Mouse (Mus musculus) neutrophil, adult 83 days (primary cell): Measurements from ENCODE around the gene Gm21693. TPM values are rescaled to one million over a fixed set of nuclear protein-coding genes. Genes with fewer than 3 reads are reported as not detected.

Experiments used
- total RNA-seq, 2 experiments: library from RNA; stranded (reverse); gene quantifications; one replicate each; pipeline ENCODE4 v1.2.4; 2023

Gm21693 gene
- total RNA-seq, result not detected

GRCm38 (mm10) chrY:3345229-3345628, at the start of gene Gm21693:
TSS of gene Gm21693 (minus strand) at chrY:3345329.

GRCm38 (mm10) chrY:3306349-3306748, 38.8 kb downstream of the Gm21693 start, which contains the start of gene Gm21677:
TSS of gene Gm21677 (minus strand) at chrY:3306449.

Other genes starting within 250 kb of the Gm21693 start
- not detected for gene Gm21677, start 38.9 kb downstream of the Gm21693 start, total RNA-seq
- gene Gm21704, start 64.8 kb upstream of the Gm21693 start, total RNA-seq, result not detected
- gene Gm21708, start 64.8 kb upstream of the Gm21693 start, total RNA-seq, result not detected